Mouse (Mus musculus) erythroblast, embryonic 14.5 days (primary cell): ENCODE measurements around the gene Mecr. TPM values are rescaled to one million over a fixed set of nuclear protein-coding genes. Genes with fewer than 3 reads are reported as not detected.

Source experiments
- H3K27me3 ChIP-seq: 2 replicates; pipeline ENCODE4 v1.6.1; 2012; ENCODE audit warnings: inconsistent platforms; ENCODE audit not compliant: control insufficient read depth
- H3K36me3 ChIP-seq: 2 replicates; pipeline ENCODE4 v1.6.1; 2012; ENCODE audit warnings: mild to moderate bottlenecking, inconsistent platforms; ENCODE audit not compliant: control insufficient read depth
- H3K4me1 ChIP-seq: 2 replicates; pipeline ENCODE4 v1.6.1; 2012; ENCODE audit warnings: inconsistent platforms; ENCODE audit not compliant: control insufficient read depth
- H3K4me3 ChIP-seq: replicated peaks from 2 replicates; pipeline ENCODE3; 2012; ENCODE audit warnings: moderate library complexity, mild to moderate bottlenecking, inconsistent platforms
- H3K9me3 ChIP-seq: 2 replicates; pipeline ENCODE4 v1.6.1; 2012; ENCODE audit warnings: low read length, inconsistent platforms, mixed read lengths; ENCODE audit not compliant: control insufficient read depth
- GATA1 ChIP-seq: IDR thresholded peaks from 2 replicates; pipeline ENCODE4 v1.6.1; 2012; ENCODE audit warnings: low read length, inconsistent platforms, mixed read lengths
- TAL1 ChIP-seq: IDR thresholded peaks from 3 replicates; pipeline ENCODE4 v1.6.1; 2012; ENCODE audit warnings: low read length, inconsistent platforms, mixed read lengths
- polyA plus RNA-seq: library from polyadenylated mRNA; stranded (reverse); fragments of >175 nt; gene quantifications from 2 replicates; pipeline ENCODE4 v1.2.3, GENCODE M21; 2012

Gene Mecr
- polyA plus RNA-seq, 1 experiment = 1.8 TPM

GRCm38 (mm10) chr4:131814869-131815268 is 28.4 kb upstream of the Mecr start:
- H3K9me3 ChIP-seq = no peaks in the 10 kb centered on the region
- peaks cover 2% of the 10 kb centered on the region; the same call in 1 of the 2 replicates for H3K27me3 ChIP-seq
- peaks cover 7% of the 10 kb centered on the region for H3K36me3 ChIP-seq
- no peak overlapping the region for H3K4me3 ChIP-seq
- H3K4me1 ChIP-seq = peaks cover 18% of the 10 kb centered on the region
- TF ChIP-seq TAL1 = no peak
- TF ChIP-seq GATA1 = no peak

GRCm38 (mm10) chr4:131815774-131816173 is 27.5 kb upstream of the Mecr start:
- Histone ChIP-seq H3K4me1 (peaks cover 18% of the 10 kb centered on the region), H3K27me3 (peaks cover 2% of the 10 kb centered on the region; the same call in 1 of the 2 replicates), H3K9me3 (no peaks in the 10 kb centered on the region), H3K4me3 (no peak overlapping the region), H3K36me3 (peaks cover 10% of the 10 kb centered on the region)
- TF ChIP-seq GATA1 (no peak), TAL1 (no peak)

- Histone ChIP-seq H3K36me3 (peaks cover 10% of the 10 kb centered on the region), H3K4me3 (no peak overlapping the region), H3K4me1 (peaks cover 47% of the 10 kb centered on the region), H3K9me3 (no peaks in the 10 kb centered on the region), H3K27me3 (peaks cover 2% of the 10 kb centered on the region; the same call in 1 of the 2 replicates)
- no peak for TF ChIP-seq GATA1
- no peak for TF ChIP-seq TAL1
Measured at GRCm38 (mm10) chr4:131818926-131819325, 24.3 kb upstream of the Mecr start.

- Histone ChIP-seq H3K4me3 (no peak overlapping the region), H3K36me3 (peaks cover 10% of the 10 kb centered on the region), H3K9me3 (no peaks in the 10 kb centered on the region), H3K4me1 (peaks cover 40% of the 10 kb centered on the region), H3K27me3 (peaks cover 2% of the 10 kb centered on the region; the same call in 1 of the 2 replicates)
- TF ChIP-seq TAL1 (no peak), GATA1 (no peak)
Measured at GRCm38 (mm10) chr4:131821161-131821731, 22.0 kb upstream of the Mecr start.

GRCm38 (mm10) chr4:131822583-131822982 is 20.7 kb upstream of the Mecr start:
- TF ChIP-seq GATA1 (no peak), TAL1 (no peak)
- H3K9me3 ChIP-seq = no peaks in the 10 kb centered on the region
- peaks cover 10% of the 10 kb centered on the region for H3K36me3 ChIP-seq
- H3K4me1 ChIP-seq = peaks cover 51% of the 10 kb centered on the region
- peaks cover 2% of the 10 kb centered on the region for H3K27me3 ChIP-seq
- no peak overlapping the region for H3K4me3 ChIP-seq

GRCm38 (mm10) chr4:131824939-131825338 is 18.3 kb upstream of the Mecr start:
- no peaks in the 10 kb centered on the region for H3K9me3 ChIP-seq
- H3K27me3 ChIP-seq = no peaks in the 10 kb centered on the region; the same call in 1 of the 2 replicates
- TF ChIP-seq GATA1 (no peak), TAL1 (no peak)
- no peak overlapping the region for H3K4me3 ChIP-seq
- peaks cover 2% of the 10 kb centered on the region for H3K36me3 ChIP-seq
- peaks cover 65% of the 10 kb centered on the region for H3K4me1 ChIP-seq

- TF ChIP-seq TAL1 (no peak), GATA1 (no peak)
- H3K9me3 ChIP-seq = no peaks in the 10 kb centered on the region
- H3K36me3 ChIP-seq = no peaks in the 10 kb centered on the region
- H3K4me1 ChIP-seq = peaks cover 74% of the 10 kb centered on the region
- no peak overlapping the region for H3K4me3 ChIP-seq
- H3K27me3 ChIP-seq = no peaks in the 10 kb centered on the region; the same call in 1 of the 2 replicates
Measured at GRCm38 (mm10) chr4:131825830-131826229, 17.4 kb upstream of the Mecr start.

- no peak overlapping the region for H3K4me3 ChIP-seq
- H3K27me3 ChIP-seq = no peaks in the 10 kb centered on the region; the same call in 1 of the 2 replicates
- no peaks in the 10 kb centered on the region for H3K9me3 ChIP-seq
- TF ChIP-seq GATA1 (0 out of 2 replicates have a peak, but pooled peaks have one; percentile 3), TAL1 (no peak)
- H3K4me1 ChIP-seq = peaks cover 76% of the 10 kb centered on the region
- no peaks in the 10 kb centered on the region for H3K36me3 ChIP-seq
Measured at GRCm38 (mm10) chr4:131826905-131827304, 16.4 kb upstream of the Mecr start.

- TF ChIP-seq TAL1 = 0 out of 3 replicates have a peak, but pooled peaks have one; percentile 24
- no peak for TF ChIP-seq GATA1
- Histone ChIP-seq H3K4me3 (peak overlapping the region; percentile 3), H3K4me1 (peaks cover 78% of the 10 kb centered on the region), H3K27me3 (peaks cover 7% of the 10 kb centered on the region), H3K9me3 (no peaks in the 10 kb centered on the region), H3K36me3 (no peaks in the 10 kb centered on the region)
Measured at GRCm38 (mm10) chr4:131829123-131829522, 14.1 kb upstream of the Mecr start.
